Mouse (Mus musculus): Measurements from ENCODE around the gene Cdc42ep3.

GRCm38 (mm10) chr17:79334701-79335100 is 20.2 kb downstream of the Cdc42ep3 start:
- TF ChIP-seq POLR2A (IDR thresholded peaks at IDR 0.05; ENCODE audit: insufficient read depth, low read depth, low read length) (no peak), CTCF (IDR thresholded peaks at IDR 0.05) (no peak), EP300 (IDR thresholded peaks at IDR 0.05; ENCODE audit: insufficient read depth, low read depth, low read length) (no peak)
